Mouse (Mus musculus): ENCODE data around the gene Ccser2. TPM values are rescaled to one million over a fixed set of nuclear protein-coding genes. Genes with fewer than 3 reads are reported as not detected.

Ccser2 gene
- polyA plus RNA-seq, 1 experiment from 2014 or later = 38.6 TPM

- Histone ChIP-seq H3K27me3 (no peaks in the 10 kb centered on the region), H3K4me1 (0 out of 2 replicates have a peak, but pooled peaks cover 3% of the 10 kb centered on the region), H3K9ac (no peak overlapping the region), H3K36me3 (no peaks in the 10 kb centered on the region), H3K27ac (no peak overlapping the region), H3K4me3 (no peak overlapping the region), H3K9me3 (no peaks in the 10 kb centered on the region), H3K4me2 (no peak overlapping the region)
- 28% methylated on average over 7 of the region's 7 CpGs for WGBS
- ATAC-seq (ENCODE audit: borderline replicate concordance, extremely low read depth, low FRiP score, low TSS enrichment) = no peak
Observed at GRCm38 (mm10) chr14:36862387-36862786, 106.2 kb downstream of the Ccser2 start.

- no peak for ATAC-seq (ENCODE audit: borderline replicate concordance, extremely low read depth, low FRiP score, low TSS enrichment)
- 56% methylated on average over 4 of the region's 4 CpGs for WGBS
Observed at GRCm38 (mm10) chr14:36858932-36859331, 109.6 kb downstream of the Ccser2 start.

GRCm38 (mm10) chr14:36852972-36853371 is 115.6 kb downstream of the Ccser2 start:
- Histone ChIP-seq H3K9ac (no peak overlapping the region), H3K4me1 (no peaks in the 10 kb centered on the region), H3K27me3 (no peaks in the 10 kb centered on the region), H3K27ac (no peak overlapping the region), H3K4me3 (no peak overlapping the region), H3K9me3 (no peaks in the 10 kb centered on the region), H3K36me3 (no peaks in the 10 kb centered on the region), H3K4me2 (no peak overlapping the region)
- 44% methylated on average over 4 of the region's 4 CpGs for WGBS
- ATAC-seq (ENCODE audit: borderline replicate concordance, extremely low read depth, low FRiP score, low TSS enrichment) = no peak

More at GRCm38 (mm10) chr14:36858932-36859331, 109.6 kb downstream of the Ccser2 start:
- Histone ChIP-seq H3K4me2 (no peak overlapping the region), H3K27me3 (no peaks in the 10 kb centered on the region), H3K4me1 (0 out of 2 replicates have a peak, but pooled peaks cover 2% of the 10 kb centered on the region), H3K9me3 (no peaks in the 10 kb centered on the region), H3K36me3 (no peaks in the 10 kb centered on the region), H3K9ac (no peak overlapping the region), H3K4me3 (no peak overlapping the region), H3K27ac (no peak overlapping the region)

GRCm38 (mm10) chr14:36848860-36849259 is 119.7 kb downstream of the Ccser2 start:
- Histone ChIP-seq H3K4me1 (no peaks in the 10 kb centered on the region), H3K27me3 (no peaks in the 10 kb centered on the region), H3K4me2 (no peak overlapping the region), H3K4me3 (no peak overlapping the region), H3K27ac (no peak overlapping the region), H3K36me3 (no peaks in the 10 kb centered on the region), H3K9ac (no peak overlapping the region), H3K9me3 (no peaks in the 10 kb centered on the region)
- ATAC-seq (ENCODE audit: borderline replicate concordance, extremely low read depth, low FRiP score, low TSS enrichment) = no peak
- WGBS = 24% methylated on average over 1 of the region's 1 CpGs

Other genes starting within 250 kb of the Ccser2 start
- not detected in 2 replicates for gene Rgr, start 80.2 kb upstream of the Ccser2 start, polyA plus RNA-seq (2015; fragmentation: Nextera tagmentation; extraction: Ambion mirVana)
- not detected in 2 replicates for gene Lrit1, start 86.1 kb upstream of the Ccser2 start, polyA plus RNA-seq (2015; fragmentation: Nextera tagmentation; extraction: Ambion mirVana)
- not detected in 2 replicates for gene Lrit2, start 99.2 kb upstream of the Ccser2 start, polyA plus RNA-seq (2015; fragmentation: Nextera tagmentation; extraction: Ambion mirVana)
- 0.06 and 0.11 TPM in 2 replicates for gene Cdhr1, start 129.6 kb upstream of the Ccser2 start, polyA plus RNA-seq (2015; fragmentation: Nextera tagmentation; extraction: Ambion mirVana)
- gene 2610528A11Rik, start 145.2 kb upstream of the Ccser2 start, polyA plus RNA-seq (2015; fragmentation: Nextera tagmentation; extraction: Ambion mirVana) = 0.82 and 1.4 TPM in 2 replicates
- gene Ghitm, start 166.5 kb upstream of the Ccser2 start, polyA plus RNA-seq (2015; fragmentation: Nextera tagmentation; extraction: Ambion mirVana) = 224 and 227 TPM in 2 replicates